Mouse (Mus musculus): ENCODE data around the gene Ptgis. TPM values are rescaled to one million over a fixed set of nuclear protein-coding genes. Genes with fewer than 3 reads are reported as not detected.

Ptgis gene
- polyA plus RNA-seq, 1 experiment from 2014 or later: 30.5 TPM

DNA sequence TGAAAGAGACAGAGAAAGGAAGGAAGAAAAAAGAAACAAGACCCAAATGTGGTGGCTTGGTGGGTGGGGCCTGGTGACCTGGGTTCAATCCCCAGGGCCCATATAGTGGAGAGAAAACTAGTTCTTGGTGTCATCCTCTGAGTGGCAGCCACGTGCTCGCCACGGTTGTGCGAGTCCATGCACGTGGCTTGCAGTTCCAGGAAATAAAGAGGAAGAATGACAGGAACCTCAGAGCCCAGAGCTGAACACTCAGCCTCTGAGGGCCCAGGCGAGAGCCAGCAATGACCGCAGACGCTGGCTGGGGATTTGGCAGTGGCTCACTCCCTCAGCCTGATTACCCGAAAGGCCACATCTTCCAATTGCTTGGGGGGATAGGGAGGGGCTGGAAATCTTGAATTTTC lies 30.7 kb upstream of the Ptgis start:
- H3K27me3 ChIP-seq: no peaks in the 10 kb centered on the region
- no peaks in the 10 kb centered on the region for H3K4me1 ChIP-seq
- H3K36me3 ChIP-seq: no peaks in the 10 kb centered on the region
- H3K9ac ChIP-seq: 0 out of 2 replicates have a peak overlapping the region, but pooled peaks have one; percentile 36
- 75% methylated on average over 9 of the region's 9 CpGs for WGBS
- H3K4me2 ChIP-seq (replicated peaks): no peak overlapping the region
- no peaks in the 10 kb centered on the region for H3K9me3 ChIP-seq
- no peak overlapping the region for H3K27ac ChIP-seq
- no peak for ATAC-seq (ENCODE audit: low FRiP score, low read depth)
- no peak overlapping the region for H3K4me3 ChIP-seq

DNA sequence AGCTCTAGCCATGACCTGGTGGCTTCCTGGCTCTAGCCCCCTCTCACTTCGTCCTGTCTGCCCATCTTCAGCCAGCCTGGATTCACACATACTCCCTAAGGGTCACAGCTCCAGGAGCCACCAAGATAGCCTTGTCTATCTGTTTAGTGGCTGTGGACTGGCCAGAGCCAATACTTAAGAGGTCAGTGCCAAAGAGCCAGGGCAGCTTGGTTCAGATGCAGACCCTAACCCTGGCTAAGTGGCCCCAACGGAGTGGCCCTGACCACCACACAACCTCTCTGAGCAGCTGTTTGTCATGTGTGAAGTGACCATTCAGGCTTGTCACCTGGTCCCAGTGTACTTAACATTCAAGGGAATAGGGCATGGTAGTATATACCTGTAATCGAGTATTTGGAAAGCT lies 30.1 kb upstream of the Ptgis start:
- H3K4me1 ChIP-seq: no peaks in the 10 kb centered on the region
- no peak overlapping the region for H3K4me2 ChIP-seq (replicated peaks)
- no peak for ATAC-seq (ENCODE audit: low FRiP score, low read depth)
- H3K36me3 ChIP-seq: no peaks in the 10 kb centered on the region
- H3K9ac ChIP-seq: no peak overlapping the region
- no peaks in the 10 kb centered on the region for H3K9me3 ChIP-seq
- no peak overlapping the region for H3K4me3 ChIP-seq
- no peak overlapping the region for H3K27ac ChIP-seq
- 95% methylated on average over 3 of the region's 3 CpGs for WGBS
- H3K27me3 ChIP-seq: no peaks in the 10 kb centered on the region

DNA sequence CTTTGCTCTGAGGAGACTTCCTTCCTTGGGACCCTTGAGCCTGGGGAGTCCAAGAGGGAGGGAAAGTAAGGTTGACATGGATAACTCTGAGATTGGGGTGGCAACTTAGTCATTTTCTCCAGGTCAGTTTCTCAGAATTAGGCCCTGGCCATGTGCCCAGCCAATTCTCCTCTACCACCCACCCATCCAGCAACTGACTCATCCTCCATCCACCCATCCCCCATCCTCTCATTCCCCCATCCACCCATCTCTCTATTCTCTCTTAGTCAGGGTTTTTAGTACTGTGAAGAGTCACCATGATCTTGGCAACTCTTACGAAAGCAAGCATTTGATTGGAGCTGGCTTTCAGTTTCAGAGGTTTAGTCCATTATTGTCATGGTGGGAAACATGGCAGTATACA lies 28.3 kb upstream of the Ptgis start:
- no peaks in the 10 kb centered on the region for H3K27me3 ChIP-seq
- WGBS: 98% methylated on average over 1 of the region's 1 CpGs
- no peaks in the 10 kb centered on the region for H3K4me1 ChIP-seq
- no peaks in the 10 kb centered on the region for H3K36me3 ChIP-seq
- H3K4me3 ChIP-seq: no peak overlapping the region
- ATAC-seq (ENCODE audit: low FRiP score, low read depth): no peak
- H3K9me3 ChIP-seq: no peaks in the 10 kb centered on the region
- H3K27ac ChIP-seq: no peak overlapping the region
- no peak overlapping the region for H3K9ac ChIP-seq
- H3K4me2 ChIP-seq (replicated peaks): no peak overlapping the region

DNA sequence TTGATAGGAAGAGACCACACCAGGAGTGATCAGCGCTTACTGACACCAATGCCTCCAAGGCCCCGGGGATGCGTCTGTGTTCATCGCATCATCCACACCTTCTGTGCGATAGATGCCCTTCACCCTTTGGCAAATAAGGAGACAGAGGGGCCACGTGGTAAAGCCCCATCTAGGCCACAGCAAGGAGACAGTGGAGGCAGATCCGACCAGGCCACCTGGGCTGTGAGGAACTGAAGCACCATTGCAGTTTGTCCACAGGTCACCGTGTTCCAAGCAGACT lies 27.9 kb upstream of the Ptgis start:
- H3K27ac ChIP-seq: no peak overlapping the region
- ATAC-seq (ENCODE audit: low FRiP score, low read depth): no peak
- no peaks in the 10 kb centered on the region for H3K36me3 ChIP-seq
- no peak overlapping the region for H3K4me2 ChIP-seq (replicated peaks)
- H3K27me3 ChIP-seq: no peaks in the 10 kb centered on the region
- H3K9ac ChIP-seq: no peak overlapping the region
- WGBS: 88% methylated on average over 8 of the region's 8 CpGs
- no peaks in the 10 kb centered on the region for H3K4me1 ChIP-seq
- H3K9me3 ChIP-seq: no peaks in the 10 kb centered on the region
- no peak overlapping the region for H3K4me3 ChIP-seq

DNA sequence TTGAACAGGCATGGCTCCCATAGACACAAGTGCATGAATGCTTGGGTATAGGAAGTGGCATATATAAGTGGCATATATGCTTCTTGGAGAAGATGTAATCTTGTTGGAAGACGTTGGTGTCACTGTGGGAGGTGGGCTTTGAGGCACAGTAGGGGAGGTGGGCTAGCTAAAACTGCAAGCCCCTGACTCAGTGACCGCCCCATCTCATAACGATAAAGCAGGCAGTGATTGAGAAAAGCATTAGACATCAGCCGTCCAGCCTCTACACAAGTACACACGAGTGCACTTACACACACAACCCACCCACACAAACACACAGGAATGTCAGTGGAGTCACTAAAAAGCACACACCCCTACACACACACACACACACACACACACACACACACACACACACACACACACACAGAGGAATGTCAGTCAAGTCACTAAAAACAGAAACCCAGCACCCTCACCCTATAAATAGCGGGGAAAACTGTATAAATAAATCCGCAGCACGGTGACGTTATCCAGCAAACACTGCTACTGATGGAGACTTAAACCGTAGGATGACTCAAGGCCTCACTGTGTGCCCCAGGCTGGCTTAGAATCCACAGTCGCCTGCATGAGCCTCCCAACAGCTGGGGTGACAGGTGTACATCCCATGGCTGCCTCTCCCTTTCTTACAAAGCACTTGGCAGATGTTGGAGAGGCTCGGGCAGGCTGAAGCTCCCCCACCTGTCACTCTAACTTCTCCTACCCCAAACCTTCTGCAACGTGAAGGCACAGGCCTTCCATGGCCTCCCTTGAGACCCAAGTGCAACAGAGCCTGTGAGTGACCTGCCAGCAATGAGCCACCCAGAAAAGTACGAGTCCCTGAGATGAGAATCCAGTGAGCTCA lies 27.4 kb upstream of the Ptgis start:
- Histone ChIP-seq H3K9me3 (no peaks in the 10 kb centered on the region), H3K27me3 (no peaks in the 10 kb centered on the region), H3K27ac (no peak overlapping the region), H3K9ac (no peak overlapping the region), H3K4me2 (replicated peaks) (no peak overlapping the region), H3K4me1 (no peaks in the 10 kb centered on the region), H3K4me3 (no peak overlapping the region), H3K36me3 (no peaks in the 10 kb centered on the region)
- peak; percentile 84 for ATAC-seq (ENCODE audit: low FRiP score, low read depth)
- 75% methylated on average over 14 of the region's 14 CpGs for WGBS

DNA sequence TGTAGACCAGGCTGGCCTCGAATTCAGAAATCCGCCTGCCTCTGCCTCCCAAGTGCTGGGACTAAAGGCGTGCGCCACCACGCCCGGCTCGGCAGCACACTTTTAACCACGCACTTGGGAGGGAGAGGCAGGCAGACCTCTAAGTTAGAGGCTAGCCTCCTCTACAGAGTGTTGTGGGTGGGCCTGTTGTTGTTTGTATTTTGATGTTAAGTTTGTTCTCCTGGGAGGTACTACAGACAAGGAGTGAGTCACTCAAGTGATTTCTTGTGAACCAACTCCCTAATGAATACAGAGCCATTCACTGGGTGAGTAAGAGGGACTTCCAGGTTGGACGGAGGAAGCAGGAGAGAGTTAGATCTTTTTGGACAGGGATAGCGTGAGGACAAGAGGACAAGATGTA lies 25.8 kb upstream of the Ptgis start:
- Histone ChIP-seq H3K9ac (no peak overlapping the region), H3K27ac (no peak overlapping the region), H3K4me3 (no peak overlapping the region), H3K27me3 (no peaks in the 10 kb centered on the region), H3K4me2 (replicated peaks) (no peak overlapping the region), H3K9me3 (no peaks in the 10 kb centered on the region), H3K36me3 (no peaks in the 10 kb centered on the region), H3K4me1 (peaks cover 10% of the 10 kb centered on the region; the same call in 1 of the 2 replicates)
- 94% methylated on average over 10 of the region's 10 CpGs for WGBS
- ATAC-seq (ENCODE audit: low FRiP score, low read depth): no peak

DNA sequence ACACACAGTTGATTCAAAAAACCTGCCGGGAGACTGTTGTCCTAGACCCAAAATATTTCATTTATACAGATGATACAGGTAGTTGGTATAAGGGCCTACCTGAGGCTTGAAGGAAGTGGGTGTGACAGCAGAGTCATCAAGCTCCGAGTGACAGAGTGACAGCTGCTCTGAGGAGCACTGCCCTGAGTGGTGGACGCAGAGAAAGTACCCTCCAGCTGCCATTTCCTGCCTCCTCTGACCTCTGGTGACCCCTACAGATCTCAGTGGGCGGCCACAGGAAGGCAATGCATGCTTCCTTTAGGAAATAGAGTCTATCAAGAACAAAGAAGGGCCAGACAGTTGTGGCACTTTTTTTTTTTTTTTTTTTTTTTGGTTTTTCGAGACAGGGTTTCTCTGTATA lies 25.4 kb upstream of the Ptgis start:
- peaks cover 14% of the 10 kb centered on the region for H3K4me1 ChIP-seq
- H3K36me3 ChIP-seq: no peaks in the 10 kb centered on the region
- no peak for ATAC-seq (ENCODE audit: low FRiP score, low read depth)
- WGBS: 49% methylated on average over 5 of the region's 5 CpGs
- no peak overlapping the region for H3K9ac ChIP-seq
- H3K27me3 ChIP-seq: no peaks in the 10 kb centered on the region
- H3K4me3 ChIP-seq: no peak overlapping the region
- H3K27ac ChIP-seq: no peak overlapping the region
- H3K9me3 ChIP-seq: no peaks in the 10 kb centered on the region
- H3K4me2 ChIP-seq (replicated peaks): no peak overlapping the region

DNA sequence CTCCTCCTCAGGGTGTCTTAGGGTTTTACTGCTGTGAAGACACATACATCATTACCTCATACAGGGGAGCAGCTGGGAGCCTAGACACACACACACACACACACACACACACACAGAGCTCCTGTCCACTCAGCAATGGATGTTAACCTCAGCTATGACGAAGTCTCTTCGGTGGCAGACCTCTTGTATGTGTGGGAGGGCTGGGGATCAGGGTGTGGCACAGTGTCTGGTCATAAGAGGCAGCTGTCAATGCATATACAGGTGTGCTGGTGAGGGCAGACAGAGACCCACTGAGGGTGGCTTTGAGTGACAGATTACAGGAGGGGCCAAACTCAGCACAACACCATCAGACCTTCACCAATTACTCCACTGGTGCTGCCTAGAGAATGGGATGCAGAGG lies 24.6 kb upstream of the Ptgis start:
- H3K4me1 ChIP-seq: peaks cover 14% of the 10 kb centered on the region
- no peak for ATAC-seq (ENCODE audit: low FRiP score, low read depth)

DNA sequence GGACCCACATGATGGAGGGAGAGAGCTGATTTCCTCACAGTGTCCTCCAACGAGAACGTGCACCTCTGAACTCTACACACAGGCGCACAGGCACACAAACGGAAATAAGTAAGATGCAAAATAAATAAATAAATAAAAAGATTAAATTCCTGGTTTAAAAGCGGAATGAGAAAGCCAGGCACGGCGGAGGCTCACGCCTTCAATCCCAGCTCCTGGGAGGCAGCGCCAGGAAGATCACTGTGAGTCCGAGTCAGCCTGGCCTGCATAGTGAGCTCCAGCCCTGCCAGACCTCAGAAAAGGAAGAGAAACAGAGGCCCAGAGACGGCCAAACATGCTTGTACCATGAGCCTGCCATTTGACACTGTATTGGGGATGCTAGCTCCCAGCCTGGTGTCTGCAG lies 23.5 kb upstream of the Ptgis start:
- no peak overlapping the region for H3K4me3 ChIP-seq
- H3K27ac ChIP-seq: no peak overlapping the region
- no peaks in the 10 kb centered on the region for H3K36me3 ChIP-seq
- H3K27me3 ChIP-seq: no peaks in the 10 kb centered on the region
- no peak for ATAC-seq (ENCODE audit: low FRiP score, low read depth)
- 83% methylated on average over 11 of the region's 11 CpGs for WGBS
- peaks cover 14% of the 10 kb centered on the region for H3K4me1 ChIP-seq
- no peak overlapping the region for H3K4me2 ChIP-seq (replicated peaks)
- no peaks in the 10 kb centered on the region for H3K9me3 ChIP-seq
- no peak overlapping the region for H3K9ac ChIP-seq

More for the DNA sequence above, 24.6 kb upstream of the Ptgis start:
- no peaks in the 10 kb centered on the region for H3K36me3 ChIP-seq
- H3K4me2 ChIP-seq (replicated peaks): no peak overlapping the region
- 85% methylated on average over 2 of the region's 2 CpGs for WGBS
- H3K27me3 ChIP-seq: no peaks in the 10 kb centered on the region
- no peak overlapping the region for H3K9ac ChIP-seq
- no peak overlapping the region for H3K27ac ChIP-seq
- no peak overlapping the region for H3K4me3 ChIP-seq
- H3K9me3 ChIP-seq: no peaks in the 10 kb centered on the region

DNA sequence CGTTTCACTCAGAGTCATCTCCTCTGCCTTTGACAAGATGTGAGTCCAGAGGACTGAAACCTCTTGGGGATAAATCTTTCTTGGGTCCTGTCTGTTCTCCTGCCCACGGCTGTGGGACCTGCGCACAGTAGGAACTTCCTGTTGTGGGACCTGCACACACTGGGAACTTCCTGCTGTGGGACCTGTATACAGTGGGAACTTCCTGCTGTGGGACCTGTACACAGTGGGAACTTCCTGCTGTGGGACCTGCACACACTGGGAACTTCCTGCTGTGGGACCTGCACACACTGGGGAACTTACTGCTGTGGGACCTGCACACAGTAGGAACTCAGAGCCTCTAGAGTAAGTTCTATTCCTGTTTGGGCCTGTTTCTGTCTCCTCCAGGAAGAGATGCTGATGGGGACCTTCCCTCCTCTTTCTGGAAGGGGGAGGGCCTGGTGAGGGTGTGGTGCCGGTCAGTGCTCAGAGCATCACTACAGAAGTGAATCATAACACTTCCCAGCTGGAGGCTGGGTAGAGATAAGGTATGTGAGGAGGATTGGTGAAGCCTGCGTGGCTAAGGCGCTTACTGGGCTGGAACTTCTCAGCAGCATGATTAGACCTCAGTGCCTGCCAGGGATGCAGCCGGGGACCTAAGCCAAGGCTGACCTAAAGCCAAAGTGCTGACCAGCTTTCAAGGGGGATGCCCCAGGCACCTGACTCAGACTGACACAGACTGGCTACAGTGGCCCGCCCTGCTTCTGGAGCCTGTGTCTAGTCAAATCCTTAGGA lies 22.8 kb upstream of the Ptgis start:
- Histone ChIP-seq H3K9me3 (no peaks in the 10 kb centered on the region), H3K9ac (no peak overlapping the region), H3K27ac (no peak overlapping the region), H3K27me3 (no peaks in the 10 kb centered on the region), H3K4me2 (replicated peaks) (no peak overlapping the region), H3K4me3 (no peak overlapping the region), H3K36me3 (no peaks in the 10 kb centered on the region), H3K4me1 (peaks cover 14% of the 10 kb centered on the region)
- 85% methylated on average over 8 of the region's 8 CpGs for WGBS
- no peak for ATAC-seq (ENCODE audit: low FRiP score, low read depth)

DNA sequence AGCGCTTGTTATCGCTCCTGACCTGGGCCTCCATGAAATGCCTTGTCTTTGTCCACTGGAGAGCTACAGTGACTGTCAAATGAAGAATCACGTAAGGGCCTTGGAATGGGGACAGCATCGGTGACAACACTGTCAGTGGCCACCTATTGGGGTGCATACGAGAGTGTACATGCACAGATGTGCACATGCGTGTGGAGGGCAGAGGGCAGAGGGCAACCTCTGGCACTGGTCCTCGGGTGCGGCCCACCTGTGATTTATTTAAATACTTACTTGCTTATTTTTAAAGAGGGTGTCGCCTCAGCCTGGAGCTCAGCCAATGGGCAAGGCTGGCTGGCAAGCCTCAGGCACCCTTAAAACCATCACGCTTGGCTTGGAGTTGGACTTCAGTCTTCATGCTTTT lies 22.0 kb upstream of the Ptgis start:
- WGBS: 89% methylated on average over 10 of the region's 10 CpGs
- Histone ChIP-seq H3K4me3 (no peak overlapping the region), H3K4me1 (peaks cover 17% of the 10 kb centered on the region), H3K4me2 (replicated peaks) (no peak overlapping the region), H3K9me3 (no peaks in the 10 kb centered on the region), H3K9ac (no peak overlapping the region), H3K36me3 (no peaks in the 10 kb centered on the region), H3K27me3 (no peaks in the 10 kb centered on the region), H3K27ac (no peak overlapping the region)
- no peak for ATAC-seq (ENCODE audit: low FRiP score, low read depth)

DNA sequence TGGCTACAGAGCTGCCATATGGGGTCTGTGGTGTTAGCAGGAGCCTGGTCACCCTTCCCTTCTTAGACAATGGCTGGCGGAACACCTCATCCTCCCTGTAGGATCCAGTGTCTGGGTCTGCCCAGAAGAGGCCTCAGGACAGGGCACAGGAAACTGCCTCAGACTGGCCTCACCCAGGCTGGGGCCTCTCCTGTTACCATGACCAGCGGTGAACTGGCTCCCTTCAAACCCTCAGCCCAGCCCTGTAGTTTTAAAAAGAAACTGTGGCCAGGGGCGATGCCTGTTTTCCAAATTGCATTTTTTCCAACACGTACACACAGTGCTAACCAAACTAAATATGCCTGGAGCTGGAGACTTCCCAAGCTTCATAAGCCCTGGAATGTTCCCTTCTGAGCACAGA lies 20.7 kb upstream of the Ptgis start:
- 50% methylated on average over 4 of the region's 4 CpGs for WGBS
- Histone ChIP-seq H3K27ac (peak overlapping the region; percentile 73), H3K9me3 (no peaks in the 10 kb centered on the region), H3K36me3 (no peaks in the 10 kb centered on the region), H3K27me3 (no peaks in the 10 kb centered on the region), H3K9ac (no peak overlapping the region), H3K4me1 (peaks cover 17% of the 10 kb centered on the region), H3K4me3 (no peak overlapping the region), H3K4me2 (replicated peaks) (no peak overlapping the region)
- peak; percentile 68; the same call in 1 of the 2 replicates for ATAC-seq (ENCODE audit: low FRiP score, low read depth)
